Mouse (Mus musculus): ENCODE results near the gene Olfr780.
"Not testable (repeated sequence)": the region's sequence is repeated elsewhere in the genome, so short reads cannot be mapped to it uniquely, and the experiment has no call there.

Olfr780 gene

DNA sequence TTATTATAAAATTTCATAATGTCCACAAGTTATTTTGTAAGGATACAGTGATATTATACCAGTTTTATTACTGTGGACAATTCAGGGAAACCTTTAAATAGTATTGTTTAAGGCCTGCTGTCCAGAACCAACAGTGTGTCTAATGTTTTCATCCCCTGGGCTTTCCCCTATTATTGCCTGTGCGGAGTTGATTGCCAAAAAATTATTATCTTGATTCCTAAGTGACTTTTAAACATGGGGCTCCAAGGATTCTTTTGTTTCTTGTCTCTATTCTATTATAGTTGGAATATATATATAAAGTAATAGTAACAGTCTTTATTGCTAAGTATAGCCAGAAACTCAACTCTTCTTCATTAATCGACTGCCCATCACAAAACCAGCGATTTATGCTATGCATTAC is at the start of gene Olfr780:
Gene Olfr780 (plus strand): TSS at position 301 of the 400 bp plus-strand sequence.
- DNase-seq (ENCODE audit: low read depth) = no peak

DNA sequence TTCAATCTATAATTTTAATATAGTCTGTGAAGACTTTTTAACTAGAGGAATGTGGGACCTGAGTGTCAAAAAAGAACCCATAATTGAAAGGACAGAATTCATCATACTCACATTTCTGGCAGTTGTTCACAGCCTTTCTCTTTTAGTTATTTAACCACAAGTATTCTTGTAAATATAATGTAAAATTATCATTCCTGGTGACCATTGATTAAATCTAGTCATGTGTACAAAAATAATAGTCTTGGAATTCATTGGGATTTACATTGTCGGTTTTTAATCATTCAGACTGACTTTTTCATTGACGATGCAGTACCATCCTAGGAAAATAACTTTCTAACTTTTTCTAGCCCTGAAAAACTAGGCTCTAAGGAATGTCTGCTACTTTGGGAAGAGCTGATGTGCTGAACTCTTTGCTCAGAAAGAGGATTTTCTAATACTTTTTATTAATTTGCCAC is 46.8 kb upstream of the Olfr780 start, which contains the start of gene Olfr777:
Gene Olfr777 (minus strand): TSS at position 405 of the 455 bp plus-strand sequence.
- no peak for DNase-seq (ENCODE audit: low read depth)

- DNase-seq (ENCODE audit: low read depth) = not testable (repeated sequence)
Observed at GRCm38 (mm10) chr10:129312973-129313372, 4.9 kb upstream of the Olfr780 start.

- DNase-seq (ENCODE audit: low read depth) = not testable (repeated sequence)
Observed at GRCm38 (mm10) chr10:129313521-129313920, 4.4 kb upstream of the Olfr780 start.

- no peak for DNase-seq (ENCODE audit: low read depth)
Observed at GRCm38 (mm10) chr10:129328554-129328953, 10.6 kb downstream of the Olfr780 start, which contains the start of gene Olfr781. TSS of gene Olfr781 (plus strand) at chr10:129328854.

GRCm38 (mm10) chr10:129348550-129348949 is 30.6 kb downstream of the Olfr780 start, which contains the start of gene Olfr782:
TSS of gene Olfr782 (plus strand) at chr10:129348850.
- no peak for DNase-seq (ENCODE audit: low read depth)

DNA sequence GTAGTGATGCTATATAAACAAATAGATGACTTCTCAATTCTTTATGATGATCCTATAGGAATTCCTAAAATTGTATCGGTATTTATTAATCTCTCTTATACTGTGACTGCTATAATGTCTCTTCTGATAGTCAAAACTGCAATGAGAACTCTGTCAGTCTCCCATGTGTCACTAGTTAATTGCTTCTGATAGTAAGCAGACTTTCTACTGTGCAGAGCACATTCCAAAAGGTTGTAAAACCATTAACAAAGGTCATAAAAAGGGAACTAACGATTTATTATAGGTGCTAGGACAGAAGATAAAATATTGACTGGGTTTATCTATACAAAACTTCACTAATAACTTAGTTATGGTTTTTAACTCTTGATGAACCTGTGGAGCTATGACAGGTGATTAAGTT is 34.6 kb downstream of the Olfr780 start:
- DNase-seq (ENCODE audit: low read depth) = not testable (repeated sequence)

- DNase-seq (ENCODE audit: low read depth) = not testable (repeated sequence)
Observed at GRCm38 (mm10) chr10:129356496-129356895, 38.6 kb downstream of the Olfr780 start.

DNA sequence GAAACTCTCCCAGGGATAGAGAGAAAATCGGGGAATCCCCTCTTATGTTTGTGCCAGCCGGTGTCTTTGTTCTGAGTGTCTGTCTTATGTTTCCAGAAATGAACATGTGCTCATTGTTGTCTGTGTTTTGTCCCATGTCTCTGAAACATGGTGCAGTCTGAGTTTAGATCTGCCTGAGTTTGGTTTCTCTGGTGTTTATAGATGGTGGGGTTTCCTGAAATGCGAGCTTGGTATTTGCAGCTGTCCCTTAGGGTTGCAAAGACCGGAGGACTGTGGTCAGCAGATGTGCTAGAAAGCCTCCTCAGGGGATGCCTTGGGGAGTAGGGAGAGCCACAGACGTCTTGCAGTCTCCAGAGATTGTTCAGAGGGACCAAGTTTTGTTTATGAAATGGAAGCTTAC is 39.4 kb downstream of the Olfr780 start:
- no peak for DNase-seq (ENCODE audit: low read depth)
